Mouse (Mus musculus): ENCODE data around the gene Adprh. TPM values are rescaled to one million over a fixed set of nuclear protein-coding genes. Genes with fewer than 3 reads are reported as not detected.

The Adprh gene
- total RNA-seq, 2 experiments from 2014 or later = 22.8 to 23.1 TPM

DNA sequence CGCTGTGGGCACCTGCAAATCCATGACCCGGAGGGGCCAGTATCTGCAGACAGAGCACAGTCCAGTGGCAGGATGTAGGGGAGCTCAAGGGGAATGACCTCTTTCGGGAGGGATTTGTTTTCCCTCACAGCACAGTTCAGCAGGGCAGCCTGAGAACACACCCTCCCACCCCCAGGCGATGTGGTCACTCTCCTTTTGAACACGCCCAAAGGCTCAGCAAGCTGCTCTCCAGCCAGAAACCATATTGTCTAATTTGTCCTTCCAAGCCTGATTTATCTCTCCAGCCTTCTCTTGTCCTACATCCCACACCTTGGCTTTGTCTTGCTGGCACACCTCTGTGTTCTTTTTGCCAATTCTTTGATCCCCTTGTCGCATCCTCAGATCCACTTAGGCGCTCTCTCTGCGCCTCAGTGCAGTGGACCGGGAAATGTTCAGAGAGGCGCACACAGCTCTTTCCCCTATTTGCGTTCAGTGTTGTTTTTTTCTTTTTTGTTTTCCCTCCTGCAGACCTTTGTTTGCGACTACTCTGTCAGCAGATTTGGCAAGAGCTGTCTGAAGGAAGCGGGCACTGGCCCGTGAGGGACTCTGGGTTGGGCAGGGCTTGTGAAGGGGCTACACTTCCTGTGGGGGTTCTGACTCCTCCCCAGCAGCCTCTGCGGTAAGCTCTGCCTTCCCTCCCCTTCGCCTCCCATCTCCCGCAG, 52.8 kb downstream of the Adprh start:
- peak; percentile 39 to 48 for DNase-seq
- intact Hi-C loops (cut with DNase I) = no loop called here

DNA sequence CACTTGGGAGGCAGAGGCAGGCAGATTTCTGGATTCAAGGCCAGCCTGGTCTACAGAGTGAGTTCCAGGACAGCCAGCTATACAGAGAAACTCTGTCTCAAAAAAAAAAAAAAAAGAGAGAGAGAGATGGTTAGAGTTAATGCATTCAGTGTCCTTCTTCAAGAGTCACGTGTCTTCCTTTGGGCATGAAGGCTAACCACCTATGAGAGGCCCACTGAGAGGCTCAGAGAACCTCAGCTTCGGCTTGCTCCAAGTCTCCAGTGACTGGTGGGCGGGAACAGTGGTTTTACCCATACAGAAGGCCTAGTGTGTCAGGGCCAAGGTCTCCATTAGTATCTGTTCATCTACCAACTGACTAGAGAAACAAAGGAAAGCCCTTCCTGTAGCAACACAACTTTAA, 53.4 kb downstream of the Adprh start:
- DNase-seq = no peak
- intact Hi-C loops (cut with DNase I) = no loop called here

DNA sequence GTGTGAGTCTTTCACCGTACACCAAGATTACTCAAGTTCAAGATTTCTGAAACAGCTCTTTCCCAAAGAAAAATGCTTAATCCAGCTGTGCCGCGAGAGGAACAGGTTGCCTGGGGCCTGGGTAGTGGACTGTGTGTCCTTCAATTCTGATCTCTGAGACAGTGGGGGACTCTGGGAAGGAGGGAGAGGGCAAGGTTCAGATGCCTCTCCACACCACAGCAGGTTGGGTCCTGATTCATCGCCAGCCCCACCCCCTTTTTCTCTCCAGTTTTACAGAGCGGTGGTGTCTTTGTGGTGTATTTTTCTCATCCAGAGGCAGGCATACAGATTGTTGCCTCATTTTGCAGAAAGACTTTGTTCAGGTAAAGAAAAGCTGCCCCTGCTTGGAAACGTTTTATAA, 54.2 kb downstream of the Adprh start:
- intact Hi-C loops (cut with DNase I) = no loop called here
- DNase-seq = no peak

DNA sequence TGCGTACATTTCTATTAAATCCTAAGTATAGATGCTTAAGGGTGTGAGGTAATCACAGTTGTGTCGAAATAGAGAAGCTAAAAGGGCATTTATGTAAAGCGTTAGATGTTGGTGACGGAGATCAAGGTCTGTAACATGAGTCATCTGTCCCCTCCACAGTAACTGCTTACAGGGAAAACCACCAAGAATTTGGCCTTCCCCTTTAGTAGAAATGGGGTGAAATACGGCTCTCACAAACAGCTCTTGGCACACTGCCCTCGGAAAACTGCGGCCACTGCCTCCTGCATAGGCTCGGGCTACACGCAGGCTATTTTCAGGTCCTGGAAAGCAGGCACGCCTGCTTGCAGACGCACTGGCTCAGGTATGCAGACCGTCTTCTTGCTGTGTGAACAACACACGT, 56.3 kb downstream of the Adprh start:
- intact Hi-C loops (cut with DNase I) = no loop called here
- peak; percentile 60 to 65 for DNase-seq

DNA sequence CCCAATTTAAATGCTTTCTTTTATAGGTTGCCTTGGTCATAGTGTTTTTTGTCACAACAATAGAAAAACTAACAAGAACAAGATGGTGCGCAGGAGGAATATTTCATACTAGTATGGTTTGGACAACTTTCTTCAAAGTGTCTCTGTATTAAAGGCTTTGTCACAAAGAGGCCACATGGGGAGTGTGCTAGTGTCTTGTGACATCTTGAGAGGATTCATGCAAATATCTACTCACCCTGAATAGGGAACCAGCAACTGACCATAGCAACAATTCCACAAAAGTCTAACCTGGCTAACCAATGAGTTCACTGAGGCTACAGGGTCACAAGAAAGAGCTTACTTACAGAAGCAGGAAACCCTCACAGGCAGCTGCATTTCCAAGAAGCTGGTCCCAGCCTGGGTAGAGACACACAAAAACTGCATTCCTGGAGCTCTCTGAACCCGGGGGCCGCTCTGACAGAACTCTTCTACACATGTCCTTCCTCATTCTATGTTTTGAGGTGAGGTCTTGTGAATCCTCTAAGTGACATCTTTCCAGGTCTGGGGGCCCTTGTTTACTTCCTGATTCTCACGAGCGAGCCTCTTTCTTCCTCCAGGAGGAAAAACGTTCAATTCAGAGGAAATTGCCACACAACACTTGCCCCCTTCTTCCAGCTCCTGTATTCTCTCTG, 57.3 kb downstream of the Adprh start:
- intact Hi-C loops (cut with DNase I) = loop anchor here (2.0 kb wide), 1 partner anchor 34 kb away; no protein-coding TSS in a partner anchor
- DNase-seq = no peak

DNA sequence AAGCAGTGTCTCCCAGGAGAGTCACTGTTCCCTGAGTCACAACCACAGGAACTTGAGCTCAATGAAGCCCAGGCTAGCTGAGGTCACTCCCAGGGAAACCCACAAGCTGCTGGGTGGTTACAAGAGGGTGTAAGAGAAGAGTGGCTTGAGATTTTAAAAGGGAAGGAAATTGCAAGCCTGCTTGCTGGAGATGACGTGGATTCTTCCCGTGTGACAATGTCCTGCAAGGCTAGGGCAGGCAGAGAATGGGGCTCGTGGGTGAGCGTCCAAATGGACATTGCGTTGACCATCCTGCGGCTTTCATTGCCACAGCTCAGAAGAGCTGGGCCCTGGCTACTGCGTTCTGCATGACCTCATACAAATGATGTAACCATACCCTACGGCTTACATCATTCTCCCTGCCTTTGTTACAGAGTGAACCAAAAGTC, 58.3 kb downstream of the Adprh start:
- intact Hi-C loops (cut with DNase I) = loop anchor here (2.0 to 5.0 kb wide), 2 partner anchors 35 to 58 kb away; partner anchors contain the start of gene Adprh
- no peak for DNase-seq

Other genes with a start within 250 kb of the Adprh start
- gene Nr1i2, start 157.9 kb downstream of the Adprh start, total RNA-seq (2021) = not detected
- gene Maats1, start 110.6 kb downstream of the Adprh start, total RNA-seq (2021) = not detected
- gene Cox17, start 105.7 kb downstream of the Adprh start, total RNA-seq (2021) = 100 to 1,000 TPM; 313 to 334 TPM
- gene Gm21987, start 105.7 kb downstream of the Adprh start, total RNA-seq (2021) = not detected
- gene Popdc2, start 90.5 kb downstream of the Adprh start, total RNA-seq (2021) = 100 to 1,000 TPM; 442 to 516 TPM
- gene Pla1a, start 19.6 kb downstream of the Adprh start, total RNA-seq (2021) = 10 to 100 TPM in 1 of 2 experiments, 1 to 10 TPM in 1; 9.1 to 10.1 TPM
- under 1 TPM; 0.56 to 0.79 TPM for gene Cd80, start 2.9 kb upstream of the Adprh start, total RNA-seq (2021)
- gene Timmdc1, start 70.0 kb upstream of the Adprh start, total RNA-seq (2021) = 10 to 100 TPM; 62.4 to 74.4 TPM
- gene Poglut1, start 97.6 kb upstream of the Adprh start, total RNA-seq (2021) = 10 to 100 TPM; 10.4 to 11.2 TPM
- gene Tmem39a, start 106.0 kb upstream of the Adprh start, total RNA-seq (2021) = 10 to 100 TPM; 15.3 to 20.8 TPM